Mouse (Mus musculus) midbrain, embryonic 11.5 days (tissue): Measurements from ENCODE around the gene Foxa3. TPM values are rescaled to one million over a fixed set of nuclear protein-coding genes. Genes with fewer than 3 reads are reported as not detected.

ENCODE experiments used
- ATAC-seq: fragments of 200-750 bp; cut with Nextera tagmentation; 2 replicates; pipeline ENCODE4 v1.8.0; 2017; ENCODE audit warnings: moderate TSS enrichment, moderate library complexity; ENCODE audit not compliant: low FRiP score
- DNase-seq: peaks from one replicate; pipeline ENCODE4 v3.0.0; 2015; ENCODE audit warnings: low spot score; ENCODE audit errors: missing footprints
- H3K27ac ChIP-seq: fragments of 300-500 bp; sonication (generic); 2 replicates; pipeline ENCODE4 v1.5.1; 2014; ENCODE audit warnings: low read depth, low read length
- H3K27me3 ChIP-seq: fragments of 300-500 bp; sonication (generic); 2 replicates; pipeline ENCODE4 v1.6.1; 2014; ENCODE audit warnings: mild to moderate bottlenecking, low read length, moderate library complexity, mixed read lengths; ENCODE audit not compliant: control insufficient read depth, insufficient read depth
- H3K36me3 ChIP-seq: fragments of 300-500 bp; sonication (generic); 2 replicates; pipeline ENCODE4 v1.6.1; 2014; ENCODE audit warnings: mild to moderate bottlenecking, low read length, moderate library complexity, mixed read lengths; ENCODE audit not compliant: control insufficient read depth, insufficient read depth
- H3K4me1 ChIP-seq: fragments of 300-500 bp; sonication (generic); 2 replicates; pipeline ENCODE4 v1.6.1; 2014; ENCODE audit warnings: low read length; ENCODE audit not compliant: control insufficient read depth, insufficient read depth
- H3K4me2 ChIP-seq: fragments of 300-500 bp; sonication (generic); 2 replicates; pipeline ENCODE4 v1.6.1; 2014; ENCODE audit warnings: mild to moderate bottlenecking, moderate library complexity
- H3K4me3 ChIP-seq: fragments of 300-500 bp; sonication (generic); 2 replicates; pipeline ENCODE4 v1.5.1; 2014; ENCODE audit warnings: low read depth, low read length
- H3K9ac ChIP-seq: fragments of 300-500 bp; sonication (generic); 2 replicates; pipeline ENCODE4 v1.6.1; 2014; ENCODE audit warnings: low read length
- H3K9me3 ChIP-seq: fragments of 300-500 bp; sonication (generic); 2 replicates; pipeline ENCODE4 v1.6.1; 2016; ENCODE audit warnings: low read length; ENCODE audit not compliant: control insufficient read depth
- WGBS: fragments of 180-500 bp; shearing (Covaris S2); extraction: QIAGEN DNeasy Blood & Tissue Kit; methylation state at CpG from one replicate; pipeline ENCODE4 v1.1.7; 2014; 5-methylcytosine and 5-hydroxymethylcytosine counted together
- polyA plus RNA-seq: library from polyadenylated mRNA; unstranded; fragments of >200 nt; fragmentation: Nextera tagmentation; extraction: Ambion mirVana; gene quantifications from 2 replicates; pipeline ENCODE4 v1.2.1, GENCODE M21; 2014

Gene Foxa3
- polyA plus RNA-seq, 1 experiment from 2014 or later, result not detected

- peak; percentile 21 for DNase-seq
- WGBS, result 93% methylated on average over 11 of the region's 11 CpGs
- no peak for ATAC-seq
These were observed 23.1 kb upstream of the Foxa3 start for GRCm38 (mm10) chr7:19046286-19047069.

GRCm38 (mm10) chr7:19044616-19045015 is 21.3 kb upstream of the Foxa3 start:
- WGBS, result 96% methylated on average over 6 of the region's 6 CpGs
- ATAC-seq, result no peak

More at GRCm38 (mm10) chr7:19046286-19047069, 23.1 kb upstream of the Foxa3 start:
- H3K27me3 ChIP-seq, result no peaks in the 10 kb centered on the region
- H3K4me1 ChIP-seq, result no peaks in the 10 kb centered on the region
- H3K36me3 ChIP-seq, result peaks cover 65% of the 10 kb centered on the region
- no peak overlapping the region for H3K9ac ChIP-seq
- no peaks in the 10 kb centered on the region for H3K9me3 ChIP-seq
- no peak overlapping the region for H3K4me2 ChIP-seq
- H3K4me3 ChIP-seq, result no peak overlapping the region
- no peak overlapping the region for H3K27ac ChIP-seq

GRCm38 (mm10) chr7:19031641-19032040 is 8.3 kb upstream of the Foxa3 start:
- ATAC-seq (no peak), DNase-seq (no peak)
- Histone ChIP-seq H3K4me3 (no peak overlapping the region), H3K4me1 (no peaks in the 10 kb centered on the region), H3K9me3 (no peaks in the 10 kb centered on the region), H3K36me3 (peaks cover 25% of the 10 kb centered on the region), H3K27me3 (no peaks in the 10 kb centered on the region), H3K27ac (no peak overlapping the region), H3K9ac (no peak overlapping the region), H3K4me2 (no peak overlapping the region)
- WGBS, result 35% methylated on average over 4 of the region's 4 CpGs

More at GRCm38 (mm10) chr7:19044616-19045015, 21.3 kb upstream of the Foxa3 start:
- Histone ChIP-seq H3K4me2 (no peak overlapping the region), H3K9ac (no peak overlapping the region), H3K27ac (no peak overlapping the region), H3K27me3 (no peaks in the 10 kb centered on the region), H3K9me3 (no peaks in the 10 kb centered on the region), H3K36me3 (peaks cover 68% of the 10 kb centered on the region), H3K4me3 (no peak overlapping the region), H3K4me1 (no peaks in the 10 kb centered on the region)
- no peak for DNase-seq

GRCm38 (mm10) chr7:19029084-19029653 is 5.8 kb upstream of the Foxa3 start:
- Histone ChIP-seq H3K9ac (no peak overlapping the region), H3K9me3 (no peaks in the 10 kb centered on the region), H3K4me1 (peaks cover 7% of the 10 kb centered on the region), H3K36me3 (peaks cover 22% of the 10 kb centered on the region), H3K27ac (no peak overlapping the region), H3K4me3 (no peak overlapping the region), H3K4me2 (no peak overlapping the region), H3K27me3 (no peaks in the 10 kb centered on the region)
- DNase-seq (peak; percentile 95), ATAC-seq (peak; percentile 20)
- WGBS, result 65% methylated on average over 6 of the region's 6 CpGs

- DNase-seq, result no peak
- Histone ChIP-seq H3K4me3 (no peak overlapping the region), H3K9ac (no peak overlapping the region)
These were observed 4.7 kb upstream of the Foxa3 start for GRCm38 (mm10) chr7:19028067-19028466.

GRCm38 (mm10) chr7:19024581-19025255 is 1.4 kb upstream of the Foxa3 start:
- H3K4me3 ChIP-seq, result peak overlapping the region; percentile 92
- H3K9ac ChIP-seq, result peak overlapping the region; percentile 93
- peaks cover 26% of the 10 kb centered on the region for H3K27me3 ChIP-seq
- peaks cover 7% of the 10 kb centered on the region for H3K4me1 ChIP-seq
- peak; percentile 71 for ATAC-seq
- H3K27ac ChIP-seq, result peak overlapping the region; percentile 48; the same call in 1 of the 2 replicates
- peaks cover 5% of the 10 kb centered on the region for H3K36me3 ChIP-seq
- no peaks in the 10 kb centered on the region for H3K9me3 ChIP-seq
- WGBS, result 3% methylated on average over 36 of the region's 36 CpGs
- peak overlapping the region; percentile 74 for H3K4me2 ChIP-seq
- DNase-seq, result peak; percentile 94

More at GRCm38 (mm10) chr7:19028067-19028466, 4.7 kb upstream of the Foxa3 start:
- Histone ChIP-seq H3K36me3 (peaks cover 20% of the 10 kb centered on the region), H3K4me1 (peaks cover 7% of the 10 kb centered on the region), H3K4me2 (no peak overlapping the region), H3K9me3 (no peaks in the 10 kb centered on the region), H3K27ac (no peak overlapping the region), H3K27me3 (peaks cover 8% of the 10 kb centered on the region)
- no peak for ATAC-seq

GRCm38 (mm10) chr7:19024096-19024506 is 763 bp upstream of the Foxa3 start, which contains the start of gene Sympk:
Gene Sympk (plus strand): TSS chr7:19024377.
- Histone ChIP-seq H3K36me3 (no peaks in the 10 kb centered on the region), H3K4me2 (peak within 1 kb of the TSS; percentile 74), H3K27me3 (peaks cover 26% of the 10 kb centered on the region), H3K9ac (peak within 1 kb of the TSS; percentile 93), H3K4me1 (peaks cover 7% of the 10 kb centered on the region), H3K4me3 (peak within 1 kb of the TSS; percentile 92), H3K9me3 (no peaks in the 10 kb centered on the region), H3K27ac (peak within 1 kb of the TSS; percentile 48; the same call in 1 of the 2 replicates)
- ATAC-seq, result peak; percentile 96
- peak; percentile 99 for DNase-seq
- WGBS, result under 1% methylated on average over 48 of the region's 50 CpGs

GRCm38 (mm10) chr7:19022189-19022958 is 964 bp downstream of the Foxa3 start:
- ATAC-seq (no peak), DNase-seq (no peak)
- H3K9me3 ChIP-seq, result no peaks in the 10 kb centered on the region
- H3K36me3 ChIP-seq, result no peaks in the 10 kb centered on the region
- no peak overlapping the region for H3K4me2 ChIP-seq
- 70% methylated on average over 18 of the region's 18 CpGs for WGBS
- peaks cover 26% of the 10 kb centered on the region for H3K27me3 ChIP-seq
- peaks cover 7% of the 10 kb centered on the region for H3K4me1 ChIP-seq
- no peak overlapping the region for H3K27ac ChIP-seq
- H3K9ac ChIP-seq, result no peak overlapping the region
- no peak overlapping the region for H3K4me3 ChIP-seq
